Mouse (Mus musculus): Measurements from ENCODE around the gene Trpm3.

DNA sequence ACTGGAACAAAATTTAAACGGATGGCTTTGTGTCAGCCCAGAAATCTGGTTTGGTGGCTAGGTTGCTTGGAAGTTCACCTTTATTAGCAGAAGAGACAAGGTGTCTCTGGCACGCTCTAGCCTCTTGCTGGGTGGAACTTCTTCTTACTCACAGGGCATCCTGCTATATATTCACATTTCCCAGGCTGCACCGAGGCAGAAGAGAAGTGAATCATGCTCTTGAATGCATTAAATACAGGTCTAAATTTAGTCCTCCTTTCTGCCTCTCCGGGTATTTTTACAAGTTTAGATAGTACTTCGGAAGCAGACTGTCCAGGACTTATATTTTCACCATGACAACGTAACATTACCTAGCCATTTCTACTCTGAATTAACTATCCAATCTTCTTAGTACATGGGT is 790.9 kb downstream of the Trpm3 start:
- TF ChIP-seq POLR2A (IDR thresholded peaks at IDR 0.05; ENCODE audit: borderline replicate concordance, extremely low read depth, low read depth, low read length) (no peak), CTCF (IDR thresholded peaks at IDR 0.05; ENCODE audit: insufficient read depth, low read length) (no peak)

Measured in lung, adult 2 months (tissue).